Mouse (Mus musculus) neural tube, embryonic 12.5 days (tissue): ENCODE measurements around the gene Zfp746. TPM values are rescaled to one million over a fixed set of nuclear protein-coding genes. Genes with fewer than 3 reads are reported as not detected.
"Not testable (repeated sequence)": the region's sequence is repeated elsewhere in the genome, so short reads cannot be mapped to it uniquely, and the experiment has no call there.

ENCODE experiments used
- ATAC-seq: fragments of 200-750 bp; cut with Nextera tagmentation; 2 replicates; pipeline ENCODE4 v1.8.0; 2017; ENCODE audit warnings: low read depth, mild to moderate bottlenecking, moderate TSS enrichment, moderate library complexity; ENCODE audit not compliant: low FRiP score
- H3K27ac ChIP-seq: fragments of 300-500 bp; sonication (generic); 2 replicates; pipeline ENCODE4 v1.5.1; 2016
- H3K27me3 ChIP-seq: fragments of 300-500 bp; sonication (generic); replicated peaks from 2 replicates; pipeline ENCODE4 v1.6.1; 2016; ENCODE audit warnings: mild to moderate bottlenecking
- H3K36me3 ChIP-seq: fragments of 300-500 bp; sonication (generic); 2 replicates; pipeline ENCODE4 v1.6.1; 2016; ENCODE audit warnings: mild to moderate bottlenecking
- H3K4me1 ChIP-seq: fragments of 300-500 bp; sonication (generic); 2 replicates; pipeline ENCODE4 v1.6.1; 2016
- H3K4me2 ChIP-seq: fragments of 300-500 bp; sonication (generic); replicated peaks from 2 replicates; pipeline ENCODE4 v1.6.1; 2016; ENCODE audit warnings: mild to moderate bottlenecking
- H3K4me3 ChIP-seq: fragments of 300-500 bp; sonication (generic); 2 replicates; pipeline ENCODE4 v1.5.1; 2016
- H3K9ac ChIP-seq: fragments of 300-500 bp; sonication (generic); 2 replicates; pipeline ENCODE4 v1.6.1; 2016; ENCODE audit warnings: mild to moderate bottlenecking
- H3K9me3 ChIP-seq: fragments of 300-500 bp; sonication (generic); 2 replicates; pipeline ENCODE4 v1.6.1; 2016; ENCODE audit warnings: mild to moderate bottlenecking
- WGBS: fragments of 180-500 bp; shearing (Covaris S2); methylation state at CpG from one replicate; pipeline ENCODE4 v1.1.7; 2016; 5-methylcytosine and 5-hydroxymethylcytosine counted together
- polyA plus RNA-seq: library from polyadenylated mRNA; unstranded; fragments of >200 nt; fragmentation: Nextera tagmentation; extraction: Ambion mirVana; gene quantifications from 2 replicates; pipeline ENCODE4 v1.2.1, GENCODE M21; 2016

Gene Zfp746
- 29.4 and 30.3 TPM in 2 replicates for polyA plus RNA-seq

DNA sequence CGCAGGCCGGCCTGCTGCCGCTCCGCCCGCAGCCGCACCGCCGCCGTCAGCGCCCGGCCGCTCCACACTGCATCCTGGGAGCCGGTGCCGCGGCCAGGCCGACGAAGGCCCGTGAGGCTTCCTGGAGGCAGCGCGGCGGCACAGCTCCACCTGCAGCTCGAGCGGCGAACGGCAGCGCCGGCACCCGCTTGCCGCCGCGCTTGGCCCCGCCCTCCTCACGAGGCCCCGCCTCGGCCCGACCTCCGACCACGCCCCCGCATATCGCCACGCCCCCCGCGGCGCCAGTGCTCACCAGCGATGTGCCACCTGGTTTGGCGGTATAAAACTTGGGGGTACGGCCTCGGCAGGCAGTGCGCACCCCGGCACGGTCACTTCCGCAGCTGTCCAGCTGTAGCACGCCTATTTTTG, at the start of gene Zfp746:
Zfp746 (minus strand) TSS at position 123 of the 408 bp plus-strand sequence.
- H3K4me3 ChIP-seq: peak within 1 kb of the TSS; percentile 93
- H3K36me3 ChIP-seq: peaks cover 23% of the 10 kb centered on the region
- WGBS: under 1% methylated on average over 53 of the region's 53 CpGs

DNA sequence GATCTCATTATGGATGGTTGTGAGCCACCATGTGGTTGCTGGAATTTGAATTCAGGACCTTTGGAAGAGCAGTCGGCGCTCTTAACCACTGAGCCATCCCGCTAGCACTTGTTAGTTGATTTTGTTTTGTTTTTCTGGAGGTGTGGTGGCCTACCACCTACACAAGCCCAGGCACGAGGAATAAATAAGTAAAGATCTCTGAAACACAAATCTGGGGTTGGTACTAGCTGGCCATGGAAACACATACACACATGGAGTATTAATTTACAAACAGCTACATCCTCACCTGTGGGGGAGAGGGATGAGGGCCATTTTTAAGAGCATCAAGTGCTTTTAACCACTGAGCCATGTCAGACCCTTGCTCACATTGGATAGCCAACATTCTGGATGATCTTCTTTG, 34.7 kb upstream of the Zfp746 start:
- not testable (repeated sequence) for H3K27me3 ChIP-seq, H3K36me3 ChIP-seq, H3K4me2 ChIP-seq, H3K9ac ChIP-seq, H3K9me3 ChIP-seq, H3K4me3 ChIP-seq, ATAC-seq, H3K27ac ChIP-seq, H3K4me1 ChIP-seq
- 82% methylated on average over 4 of the region's 4 CpGs for WGBS

More for the DNA sequence above, at the start of gene Zfp746:
- Histone ChIP-seq H3K27me3 (no peaks in the 10 kb centered on the region), H3K27ac (peak within 1 kb of the TSS; percentile 85), H3K9ac (peak within 1 kb of the TSS; percentile 98), H3K4me2 (peak within 1 kb of the TSS; percentile 64), H3K9me3 (no peaks in the 10 kb centered on the region), H3K4me1 (peaks cover 9% of the 10 kb centered on the region)
- ATAC-seq: peak; percentile 95

DNA sequence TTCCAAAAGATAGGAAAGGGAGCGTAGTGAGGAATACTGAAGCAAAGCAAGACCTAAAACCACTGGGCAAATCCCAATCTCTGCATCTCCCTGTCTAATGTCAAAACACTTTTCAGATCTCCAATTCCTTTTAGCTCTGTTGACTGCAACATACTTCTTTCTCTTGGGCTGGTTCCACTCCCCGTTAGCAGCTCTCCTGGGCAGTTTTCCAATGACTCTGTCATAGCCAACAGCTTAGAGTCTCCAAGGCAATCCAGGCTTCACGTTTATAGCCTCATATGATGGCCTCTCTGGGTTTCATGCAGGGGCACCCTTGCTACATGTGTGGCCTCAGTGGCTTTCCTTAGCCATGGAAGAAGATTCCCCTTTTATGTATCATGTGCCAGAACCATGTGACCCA, 29.6 kb upstream of the Zfp746 start:
- Histone ChIP-seq H3K4me2 (no peak overlapping the region), H3K4me1 (no peaks in the 10 kb centered on the region), H3K27me3 (no peaks in the 10 kb centered on the region), H3K9me3 (no peaks in the 10 kb centered on the region), H3K4me3 (no peak overlapping the region), H3K9ac (no peak overlapping the region), H3K27ac (no peak overlapping the region), H3K36me3 (no peaks in the 10 kb centered on the region)
- no peak for ATAC-seq
- WGBS: 72% methylated on average over 3 of the region's 3 CpGs

DNA sequence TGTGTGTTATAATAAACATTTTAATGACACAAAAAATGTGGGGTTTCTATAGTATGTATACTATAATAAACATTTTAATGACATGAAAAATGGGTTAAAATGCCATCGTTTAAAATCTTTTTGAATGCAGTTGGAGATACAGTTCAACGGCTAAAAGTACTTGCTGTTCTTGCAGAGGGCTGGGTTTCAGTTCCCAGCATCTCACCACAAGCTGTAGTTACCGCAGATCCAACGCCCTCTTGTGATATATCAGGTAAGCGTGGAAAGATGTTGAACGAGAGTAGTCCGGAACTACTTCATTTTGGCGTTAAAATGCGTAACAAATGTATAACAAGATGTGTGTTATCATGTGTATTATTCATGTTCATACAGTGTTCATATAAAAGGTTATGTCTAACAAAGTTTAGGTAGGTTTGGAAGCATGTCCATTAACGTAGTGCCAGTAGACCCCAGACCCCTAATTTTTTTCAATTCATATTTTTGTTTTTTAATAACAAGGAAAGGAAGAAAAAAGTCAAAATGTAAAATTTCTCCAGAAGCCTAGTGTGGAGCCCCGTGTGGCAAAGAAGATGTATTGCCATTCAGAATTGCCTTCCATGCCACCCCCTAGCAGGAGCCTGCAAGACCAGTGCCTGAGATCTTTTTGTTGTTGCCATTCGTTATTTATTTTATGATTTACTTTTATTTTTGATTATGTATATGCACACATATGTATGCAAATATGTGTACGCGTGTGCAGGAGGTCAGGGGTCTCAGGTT, 743 bp upstream of the Zfp746 start:
- Histone ChIP-seq H3K9me3 (no peaks in the 10 kb centered on the region), H3K27me3 (no peaks in the 10 kb centered on the region), H3K27ac (no peak overlapping the region), H3K9ac (no peak overlapping the region), H3K4me3 (peak overlapping the region; percentile 93; the same call in 1 of the 2 replicates), H3K4me2 (peak overlapping the region; percentile 64), H3K4me1 (peaks cover 9% of the 10 kb centered on the region), H3K36me3 (peaks cover 16% of the 10 kb centered on the region)
- no peak for ATAC-seq
- 42% methylated on average over 14 of the region's 14 CpGs for WGBS

DNA sequence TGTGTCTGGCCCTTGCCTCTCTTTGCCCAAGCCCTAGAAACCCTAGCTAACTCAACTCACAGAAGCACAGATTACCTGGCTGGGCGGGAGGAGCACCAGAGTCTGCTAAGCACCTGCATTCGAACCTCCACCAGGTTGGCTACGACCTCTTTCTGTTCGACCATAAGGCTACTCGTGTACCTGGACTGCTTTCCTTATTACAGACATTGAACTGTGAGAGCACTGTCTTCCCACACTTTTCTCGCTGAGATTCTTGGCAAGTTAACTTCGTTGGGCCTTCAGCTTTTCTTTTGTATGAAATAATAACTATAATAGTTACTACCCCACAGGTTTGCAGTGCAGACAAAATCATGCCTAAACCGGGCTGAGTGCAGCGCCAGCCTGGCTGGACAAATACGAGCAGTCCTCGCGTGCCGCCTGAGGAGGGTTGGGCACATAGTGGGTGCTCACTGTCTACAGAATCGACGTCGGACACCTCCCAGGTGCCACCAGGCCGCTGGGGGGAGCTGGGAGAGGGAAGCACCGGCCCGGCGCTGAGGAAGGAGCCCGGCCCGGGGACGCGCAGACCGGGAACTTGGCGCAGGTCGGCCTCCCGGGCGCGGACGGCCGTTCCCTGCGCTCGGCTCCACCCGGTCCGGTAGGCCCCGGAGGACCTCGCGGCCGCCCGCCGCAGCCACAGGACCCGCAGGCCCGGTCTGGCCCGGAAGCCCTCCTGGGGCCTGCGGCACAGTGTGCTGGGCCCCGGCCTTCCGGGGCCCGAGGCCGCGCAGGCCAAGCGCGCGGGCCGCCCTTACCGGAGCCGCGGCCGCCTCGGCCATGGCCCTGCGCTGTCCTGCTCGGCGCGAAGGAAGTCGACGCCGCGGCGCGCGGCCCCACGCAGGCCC, 630 bp downstream of the Zfp746 start:
- H3K4me2 ChIP-seq: peak overlapping the region; percentile 64
- no peaks in the 10 kb centered on the region for H3K27me3 ChIP-seq
- H3K9ac ChIP-seq: peak overlapping the region; percentile 98
- H3K4me3 ChIP-seq: peak overlapping the region; percentile 93
- ATAC-seq: peak; percentile 90
- 3% methylated on average over 68 of the region's 72 CpGs for WGBS
- peaks cover 30% of the 10 kb centered on the region for H3K36me3 ChIP-seq
- H3K9me3 ChIP-seq: no peaks in the 10 kb centered on the region
- peak overlapping the region; percentile 85 for H3K27ac ChIP-seq
- H3K4me1 ChIP-seq: peaks cover 9% of the 10 kb centered on the region

DNA sequence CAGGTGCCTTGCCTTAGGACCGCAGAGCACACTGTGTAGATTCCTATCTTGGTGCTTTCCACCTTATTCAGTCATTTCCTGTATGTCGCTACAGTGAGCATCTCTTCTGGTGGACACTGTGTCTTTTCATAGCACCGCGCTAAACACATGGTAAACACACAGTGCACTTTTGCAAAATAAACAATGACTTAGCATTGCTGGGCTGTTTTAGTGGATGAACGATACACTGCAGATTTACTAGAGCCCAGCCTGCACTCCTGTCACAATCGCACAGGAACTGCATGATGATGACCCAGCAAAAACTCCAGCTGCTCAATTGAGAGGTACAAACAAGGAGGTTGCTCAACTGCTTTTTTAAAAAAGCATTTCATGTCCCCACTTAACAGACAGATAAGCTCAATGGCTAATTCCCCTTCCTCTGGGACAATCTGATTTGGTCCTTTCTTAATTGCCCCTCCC, 2.6 kb downstream of the Zfp746 start:
- no peak for ATAC-seq
- WGBS: 96% methylated on average over 6 of the region's 6 CpGs

DNA sequence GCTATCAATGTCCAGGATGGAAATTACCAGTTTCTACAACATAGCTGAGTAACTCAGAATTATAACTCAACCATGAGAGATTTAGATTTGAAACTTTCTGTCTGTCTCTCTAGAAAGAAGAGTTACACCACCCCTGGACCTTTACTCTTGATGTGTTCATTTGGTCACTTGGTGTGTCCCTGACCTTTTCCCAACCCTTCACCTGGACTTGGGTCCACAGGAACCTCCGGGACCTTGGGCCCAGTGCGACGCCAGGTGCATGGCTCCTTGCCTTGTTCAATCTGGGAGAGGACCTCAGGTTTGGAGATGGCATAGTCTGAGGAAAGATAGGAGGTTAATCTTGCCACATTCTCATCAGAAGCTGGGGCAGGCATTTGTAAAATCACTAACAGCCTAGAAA, 4.4 kb downstream of the Zfp746 start:
- WGBS: 100% methylated on average over 3 of the region's 3 CpGs
- Histone ChIP-seq H3K9me3 (no peaks in the 10 kb centered on the region), H3K27me3 (no peaks in the 10 kb centered on the region), H3K36me3 (peaks cover 65% of the 10 kb centered on the region), H3K4me1 (peaks cover 9% of the 10 kb centered on the region), H3K4me2 (no peak overlapping the region), H3K4me3 (no peak overlapping the region), H3K9ac (no peak overlapping the region), H3K27ac (no peak overlapping the region)
- no peak for ATAC-seq

More for the DNA sequence above, 2.6 kb downstream of the Zfp746 start:
- Histone ChIP-seq H3K4me3 (no peak overlapping the region), H3K9me3 (no peaks in the 10 kb centered on the region), H3K27ac (no peak overlapping the region), H3K4me1 (peaks cover 9% of the 10 kb centered on the region), H3K4me2 (no peak overlapping the region), H3K36me3 (peaks cover 48% of the 10 kb centered on the region), H3K9ac (no peak overlapping the region), H3K27me3 (no peaks in the 10 kb centered on the region)

DNA sequence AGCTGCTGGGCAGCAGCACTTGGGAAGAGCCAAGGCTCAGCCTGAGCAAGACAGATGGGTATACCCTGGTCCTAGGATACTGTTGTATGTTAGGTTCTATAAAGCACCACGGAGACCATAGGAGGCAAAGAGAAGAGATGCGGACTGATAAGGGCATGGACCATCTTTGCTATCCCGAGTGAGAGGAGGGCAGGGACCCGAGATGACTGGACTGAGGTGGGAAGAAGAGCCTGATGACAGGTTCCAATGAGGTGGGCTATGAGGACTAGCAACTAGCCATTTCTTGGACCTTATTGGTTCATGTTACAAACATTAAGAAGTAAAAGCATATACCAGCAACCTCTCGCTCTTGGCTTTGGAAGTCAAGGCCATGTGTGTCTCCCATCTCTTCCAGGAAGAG, 5.4 kb downstream of the Zfp746 start:
- 96% methylated on average over 5 of the region's 5 CpGs for WGBS

DNA sequence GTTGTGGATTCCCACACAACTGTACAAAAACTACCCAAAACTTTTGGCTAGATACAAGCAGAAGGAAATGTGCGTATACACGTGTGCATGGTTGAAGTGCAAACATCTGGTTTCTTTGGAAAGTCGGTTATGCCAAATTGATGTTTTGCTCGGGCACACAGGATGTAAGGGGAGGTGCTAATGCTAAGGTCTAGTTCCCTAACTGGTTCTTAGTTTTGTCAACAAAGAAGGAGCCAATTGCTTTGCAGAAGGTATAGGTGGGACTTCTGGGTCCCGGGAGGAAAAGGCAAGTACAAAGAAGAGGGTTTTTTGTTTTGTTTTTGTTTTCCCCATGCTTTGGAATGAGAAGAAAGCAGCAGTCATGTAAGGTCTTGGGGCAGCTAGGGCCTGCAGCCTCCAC, 13.1 kb downstream of the Zfp746 start:
- peaks cover 34% of the 10 kb centered on the region for H3K36me3 ChIP-seq
- ATAC-seq: no peak
- no peaks in the 10 kb centered on the region for H3K27me3 ChIP-seq
- H3K4me1 ChIP-seq: no peaks in the 10 kb centered on the region
- H3K9me3 ChIP-seq: no peaks in the 10 kb centered on the region
- 84% methylated on average over 5 of the region's 5 CpGs for WGBS
- no peak overlapping the region for H3K4me3 ChIP-seq
- no peak overlapping the region for H3K27ac ChIP-seq
- H3K4me2 ChIP-seq: no peak overlapping the region
- no peak overlapping the region for H3K9ac ChIP-seq

More for the DNA sequence above, 5.4 kb downstream of the Zfp746 start:
- Histone ChIP-seq H3K27me3 (no peaks in the 10 kb centered on the region), H3K4me2 (no peak overlapping the region), H3K36me3 (peaks cover 65% of the 10 kb centered on the region), H3K9me3 (no peaks in the 10 kb centered on the region), H3K4me3 (no peak overlapping the region), H3K4me1 (peaks cover 9% of the 10 kb centered on the region), H3K9ac (no peak overlapping the region), H3K27ac (no peak overlapping the region)
- no peak for ATAC-seq

DNA sequence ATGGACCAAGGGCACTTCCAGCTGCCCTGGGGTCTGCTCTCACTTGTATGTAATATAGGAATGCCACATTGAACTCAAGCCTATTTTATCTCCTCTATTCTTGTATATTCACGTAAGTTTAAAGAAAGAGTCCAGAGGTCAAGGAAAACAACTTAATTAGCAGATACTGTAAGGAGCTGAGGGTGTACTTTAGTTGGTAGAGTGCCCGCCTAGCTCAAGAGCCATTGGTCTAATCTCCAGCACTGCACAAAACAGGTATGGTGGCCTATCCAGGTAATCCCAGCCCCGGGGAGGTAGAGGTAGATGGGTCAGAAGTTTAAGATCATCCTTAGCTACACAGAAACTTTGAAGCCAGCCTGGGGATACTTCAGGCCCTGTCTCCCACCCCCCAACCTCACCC, 18.9 kb downstream of the Zfp746 start:
- 94% methylated on average over 3 of the region's 3 CpGs for WGBS
- Histone ChIP-seq H3K9ac (no peak overlapping the region), H3K9me3 (no peaks in the 10 kb centered on the region)

DNA sequence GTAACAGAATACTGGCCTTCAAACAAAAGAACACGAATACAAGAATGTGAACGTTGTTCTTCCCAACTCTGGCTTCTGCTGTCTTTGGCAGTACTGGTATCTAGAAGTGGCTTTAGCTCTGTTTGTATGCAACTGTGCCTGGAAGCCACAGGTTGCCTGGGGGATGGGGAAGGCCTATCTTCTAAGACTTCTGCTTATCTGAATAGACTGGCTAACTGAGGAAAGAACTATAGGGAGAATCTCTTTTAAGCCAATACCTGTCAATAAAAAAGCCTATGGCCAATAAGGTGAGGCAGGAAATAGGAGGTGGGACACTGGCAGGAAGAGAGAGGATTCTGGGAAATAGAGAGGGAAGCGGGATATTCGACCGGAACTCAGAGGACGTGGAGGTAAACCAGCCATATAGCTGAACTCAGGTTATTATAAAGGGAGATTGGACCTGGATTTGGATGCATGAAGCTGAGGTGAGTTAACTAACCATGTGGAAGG, 20.8 kb downstream of the Zfp746 start:
- Histone ChIP-seq H3K27me3 (no peaks in the 10 kb centered on the region), H3K9ac (no peak overlapping the region), H3K36me3 (peaks cover 67% of the 10 kb centered on the region), H3K4me2 (no peak overlapping the region), H3K4me3 (no peak overlapping the region), H3K9me3 (no peaks in the 10 kb centered on the region), H3K27ac (no peak overlapping the region), H3K4me1 (no peaks in the 10 kb centered on the region)
- ATAC-seq: no peak
- WGBS: 96% methylated on average over 6 of the region's 6 CpGs

More for the DNA sequence above, 18.9 kb downstream of the Zfp746 start:
- peaks cover 60% of the 10 kb centered on the region for H3K36me3 ChIP-seq
- H3K4me2 ChIP-seq: no peak overlapping the region
- no peak overlapping the region for H3K4me3 ChIP-seq
- no peaks in the 10 kb centered on the region for H3K27me3 ChIP-seq
- ATAC-seq: no peak
- no peak overlapping the region for H3K27ac ChIP-seq
- H3K4me1 ChIP-seq: no peaks in the 10 kb centered on the region

DNA sequence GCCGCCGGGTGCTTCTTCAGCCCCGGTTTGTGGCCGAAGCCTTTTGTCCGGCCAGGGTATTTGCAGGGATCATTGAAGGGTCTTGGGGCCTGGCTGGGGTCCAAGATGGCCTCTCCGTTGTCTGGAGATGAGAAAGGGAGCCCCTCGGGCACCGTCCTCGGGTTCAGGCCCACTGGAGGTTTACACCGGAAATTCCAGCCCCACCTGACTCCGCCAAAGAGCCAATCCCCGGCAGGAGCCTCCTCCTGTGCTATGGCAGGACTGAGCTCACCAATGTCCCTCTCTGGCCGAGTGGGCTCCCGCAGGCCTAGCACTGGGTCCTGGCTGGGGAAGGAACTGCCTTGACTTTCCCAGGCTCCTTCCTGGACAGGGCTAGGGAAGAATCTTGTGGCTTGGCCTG, 21.9 kb downstream of the Zfp746 start:
- Histone ChIP-seq H3K4me3 (no peak overlapping the region), H3K27me3 (no peaks in the 10 kb centered on the region), H3K9me3 (no peaks in the 10 kb centered on the region), H3K4me2 (no peak overlapping the region), H3K27ac (no peak overlapping the region), H3K9ac (no peak overlapping the region), H3K4me1 (no peaks in the 10 kb centered on the region), H3K36me3 (peaks cover 67% of the 10 kb centered on the region)
- ATAC-seq: no peak
- 95% methylated on average over 14 of the region's 14 CpGs for WGBS
